Mouse (Mus musculus) thymus, adult 2 months (tissue): ENCODE measurements at regions not wholly inside any gene's neighbourhood (a gene's known extent, or its start where the extent isn't known, plus 50 kb on each side); places are given as distances from the start of the nearest gene placed in this dataset.

ENCODE experiments used
- CTCF ChIP-seq: fragments of 200-500 bp; IDR thresholded peaks from 2 replicates; pipeline ENCODE4 v1.5.1; 2012; ENCODE audit warnings: mild to moderate bottlenecking, control low read depth, low read length, moderate library complexity, borderline replicate concordance; ENCODE audit not compliant: control insufficient read depth, poor library complexity, insufficient read depth; ENCODE audit errors: extremely low read depth
- POLR2A ChIP-seq: fragments of 200-500 bp; IDR thresholded peaks from 2 replicates; pipeline ENCODE4 v1.6.1; 2012; ENCODE audit warnings: mild to moderate bottlenecking, low read length, control low read depth, moderate library complexity; ENCODE audit not compliant: control insufficient read depth, poor library complexity, insufficient read depth; ENCODE audit errors: extremely low read depth

DNA sequence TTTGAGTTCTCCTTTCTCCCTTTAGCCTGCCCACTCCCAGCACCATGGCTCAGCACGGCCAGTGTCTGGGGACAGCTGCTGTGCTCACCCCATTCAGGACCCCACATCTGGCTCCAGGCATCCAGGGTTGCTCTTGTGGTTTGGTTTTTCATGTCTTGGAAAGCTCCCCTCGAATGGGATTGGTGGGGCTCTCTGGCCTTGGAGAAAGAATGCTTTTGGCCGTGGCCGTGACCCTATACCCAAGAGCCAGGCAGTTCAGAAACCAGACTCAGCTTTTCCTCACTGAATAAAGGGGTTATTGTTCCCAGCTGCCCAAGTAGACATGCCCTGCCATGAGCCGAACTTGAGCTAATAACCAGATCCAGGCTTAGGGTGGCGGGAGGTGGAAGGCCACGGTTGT lies 691.8 kb upstream of the 3110018I06Rik start:
- TF ChIP-seq CTCF (no peak), POLR2A (no peak)
